Mouse (Mus musculus): ENCODE measurements around the gene Smpdl3b. TPM values are rescaled to one million over a fixed set of nuclear protein-coding genes. Genes with fewer than 3 reads are reported as not detected.
A peak's percentile ranks its signal among the peaks of the same experiment; 100 is the strongest.

The Smpdl3b gene
- total and polyA plus RNA-seq, 3 experiments, result 2.9 to 24.0 (median 3.6) TPM

- no peaks in the 10 kb centered on the region for H3K27me3 ChIP-seq (replicated peaks)
- peak overlapping the region; percentile 76 for H3K4me2 ChIP-seq (ENCODE audit: insufficient read depth, low read depth, poor library complexity, severe bottlenecking)
- no peaks in the 10 kb centered on the region for H3K36me3 ChIP-seq (replicated peaks in 1 of 2; ENCODE audit: control insufficient read depth in 1 of 2, insufficient read depth in 1 of 2, low read length in 1 of 2)
- H3K4me1 ChIP-seq (ENCODE audit: control insufficient read depth in 1 of 2, insufficient read depth in 2 of 2), result peaks cover 16 to 70% of the 10 kb centered on the region in 2 experiments
- H3K79me2 ChIP-seq (replicated peaks; ENCODE audit: control insufficient read depth, extremely low read depth, insufficient read depth, poor library complexity, severe bottlenecking), result no peaks in the 10 kb centered on the region
- in situ Hi-C loops (cut with MboI; ENCODE audit: low pct_ligation_motif_present, low pct_unique_long_range_greater_than_20kb, low sequenced_read_pairs), result no loop called here
- H3K27ac ChIP-seq (ENCODE audit: insufficient read depth, low read depth), result peak overlapping the region; percentile 95
- peak; percentile 82 for DNase-seq (ENCODE audit: extremely low read depth)
- peak; percentile 93 for TF ChIP-seq ZNF384 (IDR thresholded peaks at IDR 0.05; ENCODE audit: low read depth, low read length)
- TF ChIP-seq TCF12 (IDR thresholded peaks at IDR 0.05; ENCODE audit: low read depth, low read length), result peak; percentile 71
- peak; percentile 90; the same call in 1 of the 2 replicates for TF ChIP-seq MEF2A (IDR thresholded peaks at IDR 0.05; ENCODE audit: borderline replicate concordance, low read depth, low read length)
- peak; percentile 60; the same call in 1 of the 2 replicates for TF ChIP-seq SIN3A (IDR thresholded peaks at IDR 0.05; ENCODE audit: low read length)
- TF ChIP-seq JUND (conservative IDR thresholded peaks at IDR 0.05; ENCODE audit: low read depth, low read length), result no peak; the same call in 1 of the 2 replicates
- peak; percentile 57; the same call in 1 of the 2 replicates for TF ChIP-seq MYC (IDR thresholded peaks at IDR 0.05; ENCODE audit: low read depth, low read length)
- TF ChIP-seq GABPA (IDR thresholded peaks at IDR 0.05; ENCODE audit: insufficient replicate concordance, low read depth, low read length), result no peak
- TF ChIP-seq USF2 (conservative IDR thresholded peaks at IDR 0.05; ENCODE audit: low read depth, low read length), result no peak
- no peak for TF ChIP-seq CHD2 (IDR thresholded peaks at IDR 0.05; ENCODE audit: low read length)
- no peak for TF ChIP-seq E2F4 (IDR thresholded peaks at IDR 0.05; ENCODE audit: insufficient replicate concordance, low read depth, low read length)
- TF ChIP-seq EP300 (IDR thresholded peaks at IDR 0.05; ENCODE audit: low read length), result peak; percentile 80
- no peak; the same call in 1 of the 2 replicates for TF ChIP-seq NELFE (IDR thresholded peaks at IDR 0.05; ENCODE audit: low read depth, low read length)
- peak; percentile 34 for TF ChIP-seq SMC3 (IDR thresholded peaks at IDR 0.05; ENCODE audit: low read depth, low read length)
- TF ChIP-seq POLR2AphosphoS2 (IDR thresholded peaks at IDR 0.05; ENCODE audit: low read depth, low read length), result no peak
- peak; percentile 64; the same call in 1 of the 2 replicates for TF ChIP-seq MAX (IDR thresholded peaks at IDR 0.05; ENCODE audit: low read length)
- TF ChIP-seq MXI1 (IDR thresholded peaks at IDR 0.05; ENCODE audit: low read depth, low read length), result no peak; the same call in 1 of the 2 replicates
- TF ChIP-seq BHLHE40 (IDR thresholded peaks at IDR 0.05; ENCODE audit: low read depth, low read length), result peak; percentile 38; the same call in 1 of the 2 replicates
- TF ChIP-seq CTCF (conservative IDR thresholded peaks at IDR 0.05 in 1 of 2, IDR thresholded peaks at IDR 0.05 in 1 of 2; ENCODE audit: low read depth in 2 of 2, low read length in 2 of 2), result no peak
- no peak for TF ChIP-seq JUN (IDR thresholded peaks at IDR 0.05; ENCODE audit: insufficient read depth, low read depth, low read length)
- TF ChIP-seq NRF1 (IDR thresholded peaks at IDR 0.05; ENCODE audit: low read depth, low read length), result peak; percentile 31; the same call in 1 of the 2 replicates
- no peak for TF ChIP-seq POLR2A (IDR thresholded peaks at IDR 0.05; ENCODE audit: low read depth, low read length)
- no peak for TF ChIP-seq UBTF (IDR thresholded peaks at IDR 0.05; ENCODE audit: low read depth, low read length)
- TF ChIP-seq MAFK (IDR thresholded peaks at IDR 0.05; ENCODE audit: insufficient replicate concordance, low read length), result no peak
- TF ChIP-seq USF1 (IDR thresholded peaks at IDR 0.05; ENCODE audit: low read depth, low read length), result no peak
- TF ChIP-seq KAT2A (IDR thresholded peaks at IDR 0.05; ENCODE audit: insufficient replicate concordance, low read length), result no peak
- peak; percentile 83 for TF ChIP-seq IRF4 (IDR thresholded peaks at IDR 0.05; ENCODE audit: low read depth, low read length)
- TF ChIP-seq RCOR1 (conservative IDR thresholded peaks at IDR 0.05; ENCODE audit: low read depth, low read length), result peak; percentile 45; the same call in 1 of the 2 replicates
- TF ChIP-seq TBP (conservative IDR thresholded peaks at IDR 0.05; ENCODE audit: low read depth, low read length), result no peak
- TF ChIP-seq ZC3H11A (IDR thresholded peaks at IDR 0.05; ENCODE audit: low read depth, low read length), result no peak
- no peak for TF ChIP-seq RAD21 (IDR thresholded peaks at IDR 0.05; ENCODE audit: low read depth, low read length)
- TF ChIP-seq ETS1 (conservative IDR thresholded peaks at IDR 0.05; ENCODE audit: low read depth, low read length), result peak; percentile 83
- TF ChIP-seq CHD1 (IDR thresholded peaks at IDR 0.05; ENCODE audit: low read depth, low read length), result no peak
- TF ChIP-seq PAX5 (IDR thresholded peaks at IDR 0.05; ENCODE audit: low read length), result no peak
- peak; percentile 73; the same call in 1 of the 2 replicates for TF ChIP-seq MAZ (IDR thresholded peaks at IDR 0.05; ENCODE audit: low read depth, low read length)
- TF ChIP-seq HCFC1 (IDR thresholded peaks at IDR 0.05; ENCODE audit: low read depth, low read length), result no peak
- no peak for TF ChIP-seq ZMIZ1 (IDR thresholded peaks at IDR 0.05; ENCODE audit: low read depth, low read length)
- no peak for TF ChIP-seq ZKSCAN1 (IDR thresholded peaks at IDR 0.05; ENCODE audit: borderline replicate concordance, low read depth, low read length)
- TF ChIP-seq ELF1 (IDR thresholded peaks at IDR 0.05; ENCODE audit: low read depth, low read length), result no peak; the same call in 1 of the 2 replicates
- dilution Hi-C loops (cut with MboI; ENCODE audit: extremely low pct_ligation_motif_present, extremely low pct_unique_long_range_greater_than_20kb, low sequenced_read_pairs), result no loop called here
- no peak overlapping the region; the same call in 1 of the 2 replicates for H3K9ac ChIP-seq (ENCODE audit: insufficient read depth, low read depth)
- peak overlapping the region in 1 of 3 experiments; percentile 20 for H3K4me3 ChIP-seq (replicated peaks in 1 of 3; ENCODE audit: low read depth in 2 of 3, low read length in 2 of 3, poor library complexity in 1 of 3)
- no peaks in the 10 kb centered on the region for H3K9me3 ChIP-seq (replicated peaks; ENCODE audit: low read length)
Observed at GRCm38 (mm10) chr4:132804331-132804730, 47.3 kb upstream of the Smpdl3b start.

Measured in CH12.LX (cell line).